Mouse (Mus musculus) liver, embryonic 16.5 days (tissue): ENCODE measurements around the gene Acnat1. TPM values are rescaled to one million over a fixed set of nuclear protein-coding genes. Genes with fewer than 3 reads are reported as not detected.
"Not testable (repeated sequence)": the region's sequence is repeated elsewhere in the genome, so short reads cannot be mapped to it uniquely, and the experiment has no call there.

Source experiments
- ATAC-seq: fragments of 200-750 bp; cut with Nextera tagmentation; 2 replicates; pipeline ENCODE4 v1.8.0; 2017; ENCODE audit warnings: low read depth, mild to moderate bottlenecking, moderate number of reproducible peaks, moderate library complexity
- H3K27ac ChIP-seq: fragments of 300-500 bp; sonication (generic); 2 replicates; pipeline ENCODE4 v1.5.1; 2014; ENCODE audit warnings: mild to moderate bottlenecking, low read length
- H3K27me3 ChIP-seq: fragments of 300-500 bp; sonication (generic); 2 replicates; pipeline ENCODE4 v1.6.1; 2014; ENCODE audit warnings: low read depth, low read length, mixed read lengths; ENCODE audit not compliant: control insufficient read depth, insufficient read depth
- H3K36me3 ChIP-seq: fragments of 300-500 bp; sonication (generic); 2 replicates; pipeline ENCODE4 v1.6.1; 2014; ENCODE audit warnings: mild to moderate bottlenecking; ENCODE audit not compliant: control insufficient read depth, insufficient read depth
- H3K4me1 ChIP-seq: fragments of 300-500 bp; sonication (generic); 2 replicates; pipeline ENCODE4 v1.6.1; 2014; ENCODE audit warnings: low read depth, low read length, mixed read lengths; ENCODE audit not compliant: control insufficient read depth
- H3K4me2 ChIP-seq: fragments of 300-500 bp; sonication (generic); 2 replicates; pipeline ENCODE4 v1.6.1; 2014; ENCODE audit warnings: low read depth, low read length, mixed read lengths
- H3K4me3 ChIP-seq: fragments of 300-500 bp; sonication (generic); 2 replicates; pipeline ENCODE4 v1.5.1; 2014; ENCODE audit warnings: low read depth, mild to moderate bottlenecking, low read length
- H3K9ac ChIP-seq: fragments of 300-500 bp; sonication (generic); 2 replicates; pipeline ENCODE4 v1.6.1; 2014; ENCODE audit warnings: low read depth, low read length
- H3K9me3 ChIP-seq: fragments of 300-500 bp; sonication (generic); replicated peaks from 2 replicates; pipeline ENCODE4 v1.6.1; 2016; ENCODE audit warnings: low read length; ENCODE audit not compliant: control insufficient read depth
- WGBS: fragments of 180-500 bp; shearing (Covaris S2); extraction: QIAGEN DNeasy Blood & Tissue Kit; methylation state at CpG from one replicate; pipeline ENCODE4 v1.1.7; 2014; ENCODE audit not compliant: insufficient replicate concordance; 5-methylcytosine and 5-hydroxymethylcytosine counted together
- polyA plus RNA-seq: library from polyadenylated mRNA; unstranded; fragments of >200 nt; fragmentation: Nextera tagmentation; extraction: Ambion mirVana; gene quantifications from 2 replicates; pipeline ENCODE4 v1.2.1, GENCODE M21; 2015

Gene Acnat1
- polyA plus RNA-seq, 1 experiment from 2014 or later, result 0.86 TPM

- H3K4me1 ChIP-seq, H3K36me3 ChIP-seq, H3K4me2 ChIP-seq, H3K9me3 ChIP-seq, H3K9ac ChIP-seq, H3K27me3 ChIP-seq, H3K27ac ChIP-seq, ATAC-seq, H3K4me3 ChIP-seq: not testable (repeated sequence)
- WGBS, result 53% methylated on average over 2 of the region's 2 CpGs
Observed at GRCm38 (mm10) chr4:49410151-49410550, 63.6 kb downstream of the Acnat1 start.

GRCm38 (mm10) chr4:49407957-49408356, 65.8 kb downstream of the Acnat1 start, which contains the start of gene Acnat2:
Acnat2 (minus strand) TSS chr4:49408151.
- not testable (repeated sequence) for H3K4me2 ChIP-seq, H3K4me3 ChIP-seq, H3K27me3 ChIP-seq, H3K36me3 ChIP-seq, H3K27ac ChIP-seq, ATAC-seq, H3K4me1 ChIP-seq, H3K9me3 ChIP-seq, H3K9ac ChIP-seq
- WGBS, result 54% methylated on average over 5 of the region's 5 CpGs

Other genes with a start within 250 kb of the Acnat1 start
- 0.32 and 0.57 TPM in 2 replicates for gene Acnat2, start 65.8 kb downstream of the Acnat1 start, polyA plus RNA-seq
- 2.9 and 3.3 TPM in 2 replicates for gene Baat, start 32.6 kb upstream of the Acnat1 start, polyA plus RNA-seq
- gene Mrpl50, start 47.2 kb upstream of the Acnat1 start, polyA plus RNA-seq, result 54.4 and 56.9 TPM in 2 replicates
- gene Zfp189, start 47.3 kb upstream of the Acnat1 start, polyA plus RNA-seq, result 3.5 and 3.8 TPM in 2 replicates
- gene Aldob, start 75.6 kb upstream of the Acnat1 start, polyA plus RNA-seq, result 479 and 529 TPM in 2 replicates
- gene Tmem246, start 124.0 kb upstream of the Acnat1 start, polyA plus RNA-seq, result 5.6 and 6.1 TPM in 2 replicates
- 13.6 and 13.7 TPM in 2 replicates for gene Rnf20, start 158.1 kb upstream of the Acnat1 start, polyA plus RNA-seq
- gene Ppp3r2, start 208.1 kb upstream of the Acnat1 start, polyA plus RNA-seq, result not detected in 2 replicates